Mouse (Mus musculus): ENCODE results near the gene Ost4. TPM values are rescaled to one million over a fixed set of nuclear protein-coding genes. Genes with fewer than 3 reads are reported as not detected.

Gene Ost4
- polyA plus RNA-seq, 1 experiment from 2014 or later, result 259 TPM

DNA sequence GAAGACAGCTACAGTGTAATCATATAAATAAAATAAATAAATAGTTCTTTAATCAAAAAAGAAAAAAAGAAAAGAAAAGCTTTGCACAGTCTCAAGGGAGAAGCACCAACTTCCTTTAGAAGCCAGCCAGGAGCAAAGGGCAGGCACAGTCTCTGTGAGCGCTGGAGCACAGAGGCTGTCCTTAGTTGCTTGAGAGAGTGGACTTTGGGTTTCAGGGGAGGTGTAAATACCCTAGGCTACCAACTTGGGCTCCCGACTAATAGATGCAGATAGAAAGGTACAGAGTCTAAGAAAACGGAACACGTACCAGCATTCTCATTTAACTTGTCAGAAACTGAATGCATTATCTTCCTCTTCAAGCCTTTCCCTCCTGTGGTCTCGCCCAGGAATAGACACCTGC, 41.0 kb upstream of the Ost4 start:
- no peak for ATAC-seq (ENCODE audit: low FRiP score)

DNA sequence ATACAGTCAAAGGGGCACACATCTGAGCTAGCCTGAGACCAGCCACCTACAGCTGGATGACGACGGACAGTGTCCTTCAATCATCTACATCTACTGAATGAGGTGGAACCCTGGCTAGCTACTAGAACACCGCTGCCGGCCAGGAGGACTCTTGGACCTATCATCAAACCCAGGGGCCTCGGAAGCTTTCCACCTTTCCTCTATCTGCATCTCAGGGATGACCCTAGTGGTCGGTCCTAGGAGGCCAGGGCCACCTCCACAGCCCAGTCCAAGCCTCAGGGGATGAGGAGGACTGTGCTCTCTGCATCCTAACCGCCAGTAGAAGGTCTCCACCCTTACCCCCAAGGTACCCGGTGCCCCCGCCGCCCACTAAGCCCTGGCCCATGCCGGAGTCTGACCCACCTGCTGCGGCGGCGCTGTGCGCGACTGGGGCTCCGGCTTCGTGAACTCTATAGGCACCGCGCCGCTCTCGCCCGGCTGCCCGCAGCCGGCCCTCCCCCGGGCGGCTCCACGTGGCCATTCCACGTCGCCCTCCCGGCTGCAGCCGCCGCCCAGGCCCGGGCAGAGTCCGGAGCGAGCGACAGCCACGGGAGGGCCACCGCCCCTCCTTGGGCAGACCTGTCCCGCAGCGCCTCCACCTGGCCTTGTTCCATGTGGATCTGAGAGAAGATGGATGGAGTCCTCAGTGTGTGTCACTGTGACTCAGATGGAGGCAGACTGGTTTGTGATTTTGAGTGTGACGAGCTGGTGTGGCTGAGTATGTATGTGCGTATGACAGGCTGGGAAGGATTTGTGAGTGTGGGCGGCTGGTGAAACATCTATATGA, 37.6 kb upstream of the Ost4 start, which contains the start of gene Cgref1:
Gene Cgref1, minus strand, starts transcription at position 636 of the 826 bp plus-strand sequence.
- peak within 1 kb of the TSS; percentile 76 for H3K4me2 ChIP-seq (replicated peaks)
- no peaks in the 10 kb centered on the region for H3K36me3 ChIP-seq (replicated peaks; ENCODE audit: control insufficient read depth, insufficient read depth)
- peak; percentile 69 for DNase-seq (ENCODE audit: low spot score)
- H3K9ac ChIP-seq, result peak within 1 kb of the TSS; percentile 69
- H3K9me3 ChIP-seq (ENCODE audit: control insufficient read depth, low read length), result no peaks in the 10 kb centered on the region
- H3K4me1 ChIP-seq (replicated peaks; ENCODE audit: control insufficient read depth, insufficient read depth, low read length), result peaks cover 8% of the 10 kb centered on the region
- 5% methylated on average over 44 of the region's 44 CpGs for WGBS
- no peaks in the 10 kb centered on the region for H3K27me3 ChIP-seq (ENCODE audit: control insufficient read depth, insufficient read depth, low read length)
- peak; percentile 63 for ATAC-seq (ENCODE audit: low FRiP score)
- 0 out of 2 replicates have a peak within 1 kb of the TSS, but pooled peaks have one; percentile 6 for H3K27ac ChIP-seq
- H3K4me3 ChIP-seq (replicated peaks; ENCODE audit: low read length), result peak within 1 kb of the TSS; percentile 53

More for the DNA sequence above, 41.0 kb upstream of the Ost4 start:
- Histone ChIP-seq H3K27me3 (ENCODE audit: control insufficient read depth, insufficient read depth, low read length) (no peaks in the 10 kb centered on the region), H3K4me3 (replicated peaks; ENCODE audit: low read length) (no peak overlapping the region), H3K4me2 (replicated peaks) (no peak overlapping the region), H3K27ac (no peak overlapping the region), H3K4me1 (replicated peaks; ENCODE audit: control insufficient read depth, insufficient read depth, low read length) (peaks cover 15% of the 10 kb centered on the region), H3K9me3 (ENCODE audit: control insufficient read depth, low read length) (no peaks in the 10 kb centered on the region), H3K9ac (no peak overlapping the region), H3K36me3 (replicated peaks; ENCODE audit: control insufficient read depth, insufficient read depth) (peaks cover 21% of the 10 kb centered on the region)
- no peak for DNase-seq (ENCODE audit: low spot score)
- WGBS, result 77% methylated on average over 5 of the region's 5 CpGs

DNA sequence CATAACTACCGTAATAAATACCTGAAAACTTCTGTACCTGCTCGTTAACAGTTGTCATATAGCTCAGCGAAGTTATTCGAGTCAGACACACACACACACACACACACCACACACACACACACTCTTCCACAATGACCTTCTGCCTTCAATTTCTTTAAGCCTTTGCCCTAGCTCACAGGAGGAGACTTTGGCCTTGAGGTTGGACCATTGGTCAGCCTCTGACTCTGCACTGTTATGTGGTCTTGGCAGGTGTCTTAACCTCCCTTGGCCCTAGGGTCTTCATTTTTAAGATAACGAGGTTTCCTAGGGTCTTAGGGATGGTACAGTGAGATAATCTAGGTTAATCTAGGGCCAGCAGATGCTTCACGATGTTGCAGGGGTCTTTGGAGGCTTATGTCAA, 36.8 kb upstream of the Ost4 start:
- no peak overlapping the region for H3K27ac ChIP-seq
- H3K4me1 ChIP-seq (replicated peaks; ENCODE audit: control insufficient read depth, insufficient read depth, low read length), result peaks cover 5% of the 10 kb centered on the region; the same call in 1 of the 2 replicates
- no peaks in the 10 kb centered on the region for H3K36me3 ChIP-seq (replicated peaks; ENCODE audit: control insufficient read depth, insufficient read depth)
- peak overlapping the region; percentile 53 for H3K4me3 ChIP-seq (replicated peaks; ENCODE audit: low read length)
- H3K4me2 ChIP-seq (replicated peaks), result peak overlapping the region; percentile 76
- WGBS, result 88% methylated on average over 6 of the region's 6 CpGs
- H3K27me3 ChIP-seq (ENCODE audit: control insufficient read depth, insufficient read depth, low read length), result no peaks in the 10 kb centered on the region
- H3K9me3 ChIP-seq (ENCODE audit: control insufficient read depth, low read length), result no peaks in the 10 kb centered on the region
- H3K9ac ChIP-seq, result no peak overlapping the region
- DNase-seq (ENCODE audit: low spot score), result no peak
- no peak for ATAC-seq (ENCODE audit: low FRiP score)

DNA sequence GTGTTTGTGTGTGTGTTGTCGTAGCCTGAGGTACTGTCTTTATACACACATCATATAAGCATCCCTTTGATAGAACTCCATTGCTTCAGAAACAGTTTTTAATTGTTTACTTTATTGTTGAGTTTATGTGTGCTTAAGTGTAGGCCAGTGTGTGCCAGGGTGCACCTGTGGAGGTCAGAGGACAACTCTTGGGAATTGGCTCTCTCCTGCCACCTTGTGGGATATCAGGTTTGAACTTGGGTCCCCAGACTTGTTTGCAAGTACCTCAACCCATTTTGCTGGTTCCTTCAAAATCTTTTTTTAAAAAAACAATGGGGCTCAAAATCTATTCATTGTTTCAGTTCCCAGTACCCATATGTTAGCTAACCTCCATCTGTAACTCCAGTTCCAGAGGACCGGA, 35.4 kb upstream of the Ost4 start:
- no peaks in the 10 kb centered on the region for H3K9me3 ChIP-seq (ENCODE audit: control insufficient read depth, low read length)
- no peak overlapping the region for H3K27ac ChIP-seq
- DNase-seq (ENCODE audit: low spot score) (no peak), ATAC-seq (ENCODE audit: low FRiP score) (no peak)
- no peaks in the 10 kb centered on the region for H3K36me3 ChIP-seq (replicated peaks; ENCODE audit: control insufficient read depth, insufficient read depth)
- 96% methylated on average over 2 of the region's 2 CpGs for WGBS
- H3K4me2 ChIP-seq (replicated peaks), result no peak overlapping the region
- H3K9ac ChIP-seq, result no peak overlapping the region
- H3K4me1 ChIP-seq (replicated peaks; ENCODE audit: control insufficient read depth, insufficient read depth, low read length), result peaks cover 5% of the 10 kb centered on the region; the same call in 1 of the 2 replicates
- H3K27me3 ChIP-seq (ENCODE audit: control insufficient read depth, insufficient read depth, low read length), result no peaks in the 10 kb centered on the region
- H3K4me3 ChIP-seq (replicated peaks; ENCODE audit: low read length), result no peak overlapping the region

DNA sequence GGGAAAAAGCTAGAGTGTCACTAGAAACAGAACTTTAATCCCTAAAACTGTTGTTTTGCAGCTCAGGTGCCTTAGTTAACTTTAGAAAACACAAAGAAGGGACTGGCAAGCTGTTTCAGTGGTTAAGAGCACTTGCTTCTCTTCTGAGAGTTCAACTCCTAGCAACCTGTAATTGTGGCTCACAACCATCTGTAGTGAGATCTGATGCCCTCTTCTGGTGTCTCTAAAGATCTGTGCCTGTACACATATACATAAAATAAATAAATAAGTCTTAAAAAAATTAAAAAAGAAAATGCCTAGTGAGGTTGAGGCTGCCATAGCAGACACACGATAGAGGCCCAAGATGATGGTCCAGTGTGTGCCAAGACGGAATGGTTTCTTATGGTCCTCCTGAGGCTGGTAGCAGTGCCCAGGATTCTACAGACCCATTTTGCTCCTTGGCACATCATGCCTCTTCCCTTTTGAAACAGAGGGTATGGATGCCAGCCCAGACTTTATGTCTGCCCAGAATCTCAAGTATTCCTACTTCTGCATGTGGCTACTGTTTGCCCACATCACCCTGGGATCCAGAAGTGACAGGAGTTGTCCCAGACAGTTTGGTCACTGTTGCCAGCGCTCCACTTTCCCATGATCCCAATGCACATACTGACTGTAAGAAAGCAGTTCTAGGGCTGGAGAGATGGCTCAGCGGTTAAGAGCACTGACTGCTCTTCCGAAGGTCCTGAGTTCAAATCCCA, 27.3 kb upstream of the Ost4 start:
- H3K4me2 ChIP-seq (replicated peaks), result no peak overlapping the region
- 89% methylated on average over 5 of the region's 5 CpGs for whole genome bisulfite sequencing
- no peak overlapping the region for H3K9ac ChIP-seq
- H3K36me3 ChIP-seq (replicated peaks; ENCODE audit: control insufficient read depth, insufficient read depth), result no peaks in the 10 kb centered on the region; the same call in 1 of the 2 replicates
- DNase-seq (ENCODE audit: low spot score), result no peak
- ATAC-seq (ENCODE audit: low FRiP score), result no peak
- no peaks in the 10 kb centered on the region for H3K4me1 ChIP-seq (replicated peaks; ENCODE audit: control insufficient read depth, insufficient read depth, low read length)
- H3K27me3 ChIP-seq (ENCODE audit: control insufficient read depth, insufficient read depth, low read length), result no peaks in the 10 kb centered on the region
- H3K4me3 ChIP-seq (replicated peaks; ENCODE audit: low read length), result no peak overlapping the region
- H3K9me3 ChIP-seq (ENCODE audit: control insufficient read depth, low read length), result no peaks in the 10 kb centered on the region
- no peak overlapping the region for H3K27ac ChIP-seq

DNA sequence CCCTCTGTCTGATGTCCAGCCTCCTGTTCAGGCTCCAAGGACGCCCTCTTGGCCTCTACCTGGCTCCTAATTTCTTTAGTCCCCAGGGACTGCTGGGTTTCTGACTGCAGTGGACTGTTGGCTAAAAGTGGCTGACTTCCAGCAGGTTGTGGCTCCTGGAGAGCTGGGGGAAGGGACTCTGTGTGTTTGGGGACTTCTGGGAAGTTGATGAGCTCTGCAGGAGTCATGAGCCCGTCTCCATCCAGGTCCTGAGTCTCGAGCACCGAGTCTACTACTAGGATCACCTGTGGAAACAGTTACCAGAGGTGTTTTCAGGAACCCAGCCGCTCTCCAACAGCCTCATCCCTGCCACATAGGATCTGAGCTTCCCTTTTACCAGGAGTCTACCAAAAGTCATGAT, 26.1 kb upstream of the Ost4 start:
- Histone ChIP-seq H3K36me3 (replicated peaks; ENCODE audit: control insufficient read depth, insufficient read depth) (no peaks in the 10 kb centered on the region; the same call in 1 of the 2 replicates), H3K27ac (no peak overlapping the region), H3K4me3 (replicated peaks; ENCODE audit: low read length) (no peak overlapping the region), H3K4me1 (replicated peaks; ENCODE audit: control insufficient read depth, insufficient read depth, low read length) (no peaks in the 10 kb centered on the region), H3K4me2 (replicated peaks) (no peak overlapping the region), H3K9ac (no peak overlapping the region), H3K27me3 (ENCODE audit: control insufficient read depth, insufficient read depth, low read length) (no peaks in the 10 kb centered on the region), H3K9me3 (ENCODE audit: control insufficient read depth, low read length) (no peaks in the 10 kb centered on the region)
- DNase-seq (ENCODE audit: low spot score), result no peak
- no peak for ATAC-seq (ENCODE audit: low FRiP score)
- 62% methylated on average over 5 of the region's 5 CpGs for WGBS

DNA sequence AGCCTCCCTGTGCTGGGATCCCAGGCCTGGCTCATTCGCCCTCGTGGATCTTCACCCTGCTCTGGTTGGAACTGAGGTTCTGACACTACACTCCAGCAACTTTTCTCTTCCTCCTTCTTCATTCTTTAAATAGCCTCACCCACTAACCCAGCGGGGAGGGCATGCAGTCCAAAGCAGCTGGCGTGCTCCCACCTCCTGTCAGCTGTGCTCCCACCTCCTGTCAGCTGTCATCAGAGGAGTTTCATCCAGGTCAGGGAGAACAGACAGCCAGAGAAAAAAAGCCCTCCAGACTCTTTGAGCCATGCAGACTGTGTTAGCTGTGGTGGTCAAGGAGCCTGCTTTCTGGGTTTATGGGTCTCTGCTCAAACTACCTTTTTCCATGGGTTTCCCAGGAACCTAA, 23.8 kb upstream of the Ost4 start:
- DNase-seq (ENCODE audit: low spot score) (no peak), ATAC-seq (ENCODE audit: low FRiP score) (no peak)
- Histone ChIP-seq H3K9me3 (ENCODE audit: control insufficient read depth, low read length) (no peaks in the 10 kb centered on the region), H3K4me1 (replicated peaks; ENCODE audit: control insufficient read depth, insufficient read depth, low read length) (no peaks in the 10 kb centered on the region), H3K36me3 (replicated peaks; ENCODE audit: control insufficient read depth, insufficient read depth) (no peaks in the 10 kb centered on the region; the same call in 1 of the 2 replicates), H3K27ac (no peak overlapping the region), H3K4me2 (replicated peaks) (no peak overlapping the region), H3K4me3 (replicated peaks; ENCODE audit: low read length) (no peak overlapping the region), H3K9ac (no peak overlapping the region), H3K27me3 (ENCODE audit: control insufficient read depth, insufficient read depth, low read length) (no peaks in the 10 kb centered on the region)
- 82% methylated on average over 4 of the region's 4 CpGs for WGBS

DNA sequence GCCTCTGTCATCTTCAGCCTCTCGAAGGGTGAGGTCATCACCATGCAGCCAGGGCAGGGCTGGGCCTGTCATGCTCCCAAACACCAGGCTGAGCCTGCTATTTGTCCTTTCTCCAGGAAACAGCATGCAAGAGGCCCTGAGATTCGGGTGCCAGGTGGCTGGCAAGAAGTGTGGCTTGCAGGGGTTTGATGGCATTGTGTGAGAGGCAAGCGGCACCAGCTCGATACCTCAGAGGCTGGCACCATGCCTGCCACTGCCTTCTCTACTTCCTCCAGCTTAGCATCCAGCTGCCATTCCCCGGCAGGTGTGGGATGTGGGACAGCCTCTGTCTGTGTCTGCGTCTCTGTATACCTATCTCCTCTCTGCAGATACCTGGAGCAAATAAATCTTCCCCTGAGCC, 23.3 kb upstream of the Ost4 start:
- no peak overlapping the region for H3K4me3 ChIP-seq (replicated peaks; ENCODE audit: low read length)
- H3K9me3 ChIP-seq (ENCODE audit: control insufficient read depth, low read length), result no peaks in the 10 kb centered on the region
- WGBS, result 76% methylated on average over 6 of the region's 6 CpGs
- no peak overlapping the region for H3K9ac ChIP-seq
- ATAC-seq (ENCODE audit: low FRiP score) (no peak), DNase-seq (ENCODE audit: low spot score) (no peak)
- no peak overlapping the region for H3K4me2 ChIP-seq (replicated peaks)
- no peaks in the 10 kb centered on the region for H3K4me1 ChIP-seq (replicated peaks; ENCODE audit: control insufficient read depth, insufficient read depth, low read length)
- no peak overlapping the region for H3K27ac ChIP-seq
- no peaks in the 10 kb centered on the region; the same call in 1 of the 2 replicates for H3K36me3 ChIP-seq (replicated peaks; ENCODE audit: control insufficient read depth, insufficient read depth)
- no peaks in the 10 kb centered on the region for H3K27me3 ChIP-seq (ENCODE audit: control insufficient read depth, insufficient read depth, low read length)

DNA sequence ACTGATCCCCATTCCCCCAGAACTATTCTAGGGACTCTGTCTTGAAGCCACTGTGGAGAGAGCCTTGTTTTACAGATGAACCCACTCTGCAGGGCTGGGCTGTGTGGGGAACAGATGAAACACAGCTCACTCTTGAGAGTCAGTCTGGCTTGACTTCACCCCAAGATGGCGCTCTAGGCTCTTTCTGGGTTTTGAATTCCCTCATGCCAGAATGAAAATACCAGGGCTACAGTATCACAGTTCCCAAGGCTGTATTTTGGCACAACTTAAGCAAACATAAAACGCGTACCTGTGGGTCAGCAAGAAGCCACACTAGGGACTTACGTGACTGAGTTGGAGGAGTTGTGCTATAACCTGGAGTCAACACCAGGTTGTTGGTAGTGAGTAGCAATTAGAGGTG, 22.5 kb upstream of the Ost4 start:
- H3K4me2 ChIP-seq (replicated peaks), result no peak overlapping the region
- WGBS, result 41% methylated on average over 4 of the region's 4 CpGs
- no peaks in the 10 kb centered on the region for H3K9me3 ChIP-seq (ENCODE audit: control insufficient read depth, low read length)
- DNase-seq (ENCODE audit: low spot score) (peak; percentile 83), ATAC-seq (ENCODE audit: low FRiP score) (peak; percentile 41; the same call in 1 of the 2 replicates)
- no peak overlapping the region for H3K27ac ChIP-seq
- no peaks in the 10 kb centered on the region; the same call in 1 of the 2 replicates for H3K36me3 ChIP-seq (replicated peaks; ENCODE audit: control insufficient read depth, insufficient read depth)
- H3K4me1 ChIP-seq (replicated peaks; ENCODE audit: control insufficient read depth, insufficient read depth, low read length), result no peaks in the 10 kb centered on the region
- no peak overlapping the region for H3K9ac ChIP-seq
- no peak overlapping the region for H3K4me3 ChIP-seq (replicated peaks; ENCODE audit: low read length)
- H3K27me3 ChIP-seq (ENCODE audit: control insufficient read depth, insufficient read depth, low read length), result no peaks in the 10 kb centered on the region

Data from hindbrain, embryonic 14.5 days (tissue).